Mouse (Mus musculus): ENCODE results near the gene Rps21.

GRCm38 (mm10) chr2:180275836-180276235, 18.7 kb downstream of the Rps21 start:
- 0 out of 2 replicates have a peak, but pooled peaks have one; percentile 18 for TF ChIP-seq EP300 (IDR thresholded peaks at IDR 0.05; ENCODE audit: insufficient read depth, low read depth, low read length)
- no peak for TF ChIP-seq POLR2A (IDR thresholded peaks at IDR 0.05; ENCODE audit: insufficient read depth, low read length)
- TF ChIP-seq CTCF (IDR thresholded peaks at IDR 0.05; ENCODE audit: low read depth, low read length): peak; percentile 94
